Mouse (Mus musculus) right cerebral cortex, adult 18-20 months (tissue): ENCODE data around the gene Fam129b.
"Not testable (repeated sequence)": the region's sequence is repeated elsewhere in the genome, so short reads cannot be mapped to it uniquely, and the experiment has no call there.

Source experiments
- DNase-seq: peaks from one replicate; pipeline ENCODE4 v3.0.0; 2022; ENCODE audit warnings: mixed read lengths

Gene Fam129b

GRCm38 (mm10) chr2:32875675-32876489, at the start of gene Fam129b:
Fam129b (plus strand) TSS chr2:32876114.
- DNase-seq = peak; percentile 75

DNA sequence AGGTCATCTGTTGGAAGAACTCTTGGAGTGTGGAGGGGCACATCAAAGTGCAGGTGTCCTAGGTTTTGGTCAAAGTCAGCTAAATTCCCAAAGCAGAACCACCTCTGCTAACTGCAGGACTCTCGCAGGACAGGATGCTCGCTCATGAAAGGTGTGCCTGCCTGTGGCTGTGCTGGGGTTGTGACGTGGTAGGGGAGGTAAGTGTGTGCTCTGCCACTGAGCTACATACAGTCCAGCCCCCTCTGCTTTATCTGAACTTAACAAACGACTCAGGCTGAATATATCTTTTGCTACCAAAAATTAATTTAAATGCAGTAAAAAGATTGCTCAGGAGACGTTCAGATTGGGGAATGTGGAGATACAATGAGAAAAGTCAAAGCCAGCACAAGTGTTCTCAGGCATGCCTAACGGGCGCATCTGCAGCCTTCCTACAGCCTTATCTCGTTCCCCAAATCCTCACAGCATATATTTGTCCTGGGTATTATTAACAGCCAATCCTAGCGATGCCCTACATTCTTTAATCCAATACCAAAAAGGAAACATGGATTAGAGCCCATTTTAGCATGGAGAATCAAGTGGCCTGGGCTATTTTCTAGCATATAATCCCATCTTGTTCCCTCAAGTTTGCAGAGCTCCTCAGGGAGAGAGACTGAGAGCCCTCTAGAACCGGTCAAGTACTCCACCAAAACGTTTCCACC, 46.8 kb upstream of the Fam129b start:
- no peak for DNase-seq

DNA sequence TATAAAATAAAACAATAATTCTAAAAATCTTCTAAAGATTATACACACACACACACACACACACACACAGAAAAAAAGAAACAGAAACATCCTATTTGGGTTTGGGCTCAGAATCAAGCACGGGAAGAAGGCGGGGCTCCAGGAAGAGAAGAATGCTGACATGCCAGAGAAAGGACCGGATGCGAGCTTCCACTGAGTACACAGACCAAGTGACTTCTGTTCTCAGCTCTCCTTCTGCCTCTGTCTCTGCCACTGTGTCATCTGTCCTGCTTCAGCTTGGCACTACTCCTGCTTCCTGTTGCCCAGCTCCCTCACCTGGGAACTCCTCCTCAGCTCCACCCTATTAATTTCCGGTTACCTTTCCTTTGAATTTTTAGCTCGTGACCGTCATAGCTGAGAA, 41.4 kb upstream of the Fam129b start:
- no peak for DNase-seq

GRCm38 (mm10) chr2:32835588-32835987, 40.3 kb upstream of the Fam129b start:
- DNase-seq = no peak

GRCm38 (mm10) chr2:32838147-32838884, 37.6 kb upstream of the Fam129b start:
- DNase-seq = no peak

DNA sequence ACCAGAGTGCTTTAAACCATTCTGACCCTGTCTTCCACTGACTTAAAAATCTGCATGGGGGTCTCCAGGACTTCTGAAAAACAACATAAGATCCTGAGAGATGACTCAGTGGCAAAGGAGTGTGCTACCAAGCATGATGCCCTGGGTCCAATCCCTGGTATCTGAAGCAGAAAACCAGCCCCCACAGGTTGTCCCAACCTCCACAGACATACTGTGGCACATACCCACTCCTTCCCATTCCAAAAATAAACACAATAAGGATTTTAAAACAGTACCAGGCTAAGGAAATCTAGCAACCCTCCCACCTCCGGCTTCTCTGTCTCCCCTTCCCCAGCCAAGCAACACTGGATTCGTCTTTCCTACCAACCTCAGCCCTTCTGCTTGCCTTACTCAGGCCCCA, 36.7 kb upstream of the Fam129b start:
- DNase-seq = peak; percentile 35

DNA sequence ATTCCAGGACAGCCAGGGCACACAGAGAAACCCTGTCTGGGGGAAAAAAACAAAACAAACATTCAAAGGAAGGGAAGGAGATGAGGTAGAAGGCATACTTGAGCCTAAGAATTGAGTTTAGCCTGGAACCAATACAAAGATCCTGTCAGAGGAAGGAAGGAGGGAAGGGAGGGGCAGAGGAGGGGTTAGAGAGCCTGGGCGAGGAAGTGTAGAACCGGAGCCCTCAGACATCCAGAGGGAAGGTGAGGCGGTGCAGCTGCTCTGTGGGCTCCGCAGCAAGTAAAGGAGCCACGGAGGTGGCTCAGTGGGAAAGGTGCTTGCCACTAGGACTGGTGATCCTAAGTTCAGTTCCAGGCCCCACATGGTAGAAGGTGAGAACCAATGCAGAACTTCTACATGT, 34.8 kb upstream of the Fam129b start:
- DNase-seq = no peak

- no peak for DNase-seq
These were observed 33.4 kb upstream of the Fam129b start for GRCm38 (mm10) chr2:32842558-32842957.

DNA sequence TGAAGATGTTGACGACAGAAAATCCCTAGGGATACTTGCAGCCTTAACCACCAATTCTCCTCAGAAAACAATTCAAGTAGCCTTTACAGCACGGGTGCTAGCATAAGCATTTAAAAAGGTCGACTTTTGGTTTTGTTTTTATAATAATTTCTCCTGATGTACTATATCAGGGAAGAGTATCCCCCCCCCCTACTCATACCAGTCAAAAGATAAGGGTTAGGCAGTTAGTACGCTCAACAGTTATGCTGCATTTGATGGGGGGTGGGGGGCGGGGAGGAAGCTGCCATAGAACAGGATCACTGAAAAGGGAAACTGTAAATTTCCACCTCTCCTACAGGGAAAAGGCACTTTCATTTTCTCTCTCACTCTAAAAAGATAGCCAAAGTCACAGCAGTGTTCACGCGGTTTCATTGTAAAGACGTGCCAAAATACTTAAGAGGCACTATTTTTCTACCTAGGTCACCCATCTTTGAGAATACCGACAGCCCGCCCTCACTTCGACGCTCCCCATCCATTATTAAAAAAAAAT, 30.3 kb upstream of the Fam129b start:
- DNase-seq = no peak

DNA sequence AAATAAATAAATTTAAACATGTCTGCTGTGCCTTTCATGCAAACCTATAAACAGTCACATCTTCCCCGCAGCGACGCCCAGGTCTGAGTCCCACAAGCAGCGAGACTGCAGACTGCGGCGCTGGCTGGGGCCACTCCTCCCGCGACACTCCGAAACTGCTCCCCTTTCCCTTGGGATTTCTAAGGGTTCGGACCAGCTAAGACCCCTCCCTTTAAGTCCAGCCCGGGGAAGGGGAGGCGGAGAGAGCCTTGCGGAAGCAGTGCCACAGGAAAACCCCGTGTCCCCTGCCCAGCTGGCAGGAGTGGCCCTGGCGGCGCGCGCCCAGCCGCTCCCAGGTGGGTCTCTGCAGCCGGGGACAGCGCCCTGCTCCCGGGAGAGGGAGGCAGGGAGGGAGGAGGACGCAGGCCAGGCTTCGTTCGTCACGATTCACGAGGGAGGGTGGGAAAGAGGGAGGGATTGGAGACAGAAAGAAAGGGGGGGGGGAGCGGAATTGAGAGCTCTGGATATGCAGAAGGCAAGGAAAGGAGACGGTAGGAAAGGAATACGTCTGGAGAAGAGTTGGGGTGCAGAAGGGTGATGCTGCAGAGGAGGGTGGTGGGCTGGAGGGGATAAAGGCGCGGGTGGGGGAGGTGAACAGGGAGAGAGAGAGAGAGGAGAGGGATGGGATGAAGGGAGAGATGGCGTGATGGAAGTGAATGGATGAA, 29.7 kb upstream of the Fam129b start:
- peak; percentile 85 for DNase-seq

DNA sequence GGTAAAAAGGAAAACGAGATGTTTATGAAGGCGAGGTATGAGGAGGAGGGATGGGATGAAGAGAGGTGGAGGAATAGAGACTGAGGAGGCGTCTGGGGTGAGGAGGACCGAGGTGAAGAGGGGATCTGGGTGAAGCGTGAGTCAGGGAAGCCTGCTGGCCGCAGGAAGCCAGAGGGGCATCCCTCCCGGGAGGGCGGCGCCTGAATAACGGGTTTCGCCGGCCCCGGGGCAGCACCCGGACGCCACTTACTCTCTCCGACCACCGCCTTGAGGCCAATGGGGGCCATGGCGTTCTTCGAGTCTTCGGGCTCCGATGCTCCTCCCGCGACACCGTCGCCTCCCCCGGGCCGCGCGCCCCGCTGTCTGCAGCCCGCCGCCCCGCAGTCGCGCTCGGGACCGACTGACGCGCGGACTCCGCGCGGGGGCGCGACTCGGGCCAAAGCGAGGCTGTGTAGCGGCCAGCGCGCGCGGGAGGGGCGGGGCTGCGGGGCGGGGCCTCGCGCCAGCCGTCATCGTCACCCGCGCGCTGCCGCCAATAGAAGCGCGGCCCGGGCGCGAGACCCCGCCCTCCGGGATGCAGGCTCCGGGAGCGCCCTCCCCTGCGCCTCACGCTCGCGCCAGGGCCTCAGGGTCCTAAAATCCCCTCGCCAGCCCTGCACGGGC, 29.0 kb upstream of the Fam129b start, which contains the start of gene Stxbp1:
Gene Stxbp1, minus strand, starts transcription at position 441 of the 663 bp plus-strand sequence.
- peak; percentile 95 for DNase-seq

GRCm38 (mm10) chr2:32847468-32847821, 28.5 kb upstream of the Fam129b start:
- DNase-seq = no peak

DNA sequence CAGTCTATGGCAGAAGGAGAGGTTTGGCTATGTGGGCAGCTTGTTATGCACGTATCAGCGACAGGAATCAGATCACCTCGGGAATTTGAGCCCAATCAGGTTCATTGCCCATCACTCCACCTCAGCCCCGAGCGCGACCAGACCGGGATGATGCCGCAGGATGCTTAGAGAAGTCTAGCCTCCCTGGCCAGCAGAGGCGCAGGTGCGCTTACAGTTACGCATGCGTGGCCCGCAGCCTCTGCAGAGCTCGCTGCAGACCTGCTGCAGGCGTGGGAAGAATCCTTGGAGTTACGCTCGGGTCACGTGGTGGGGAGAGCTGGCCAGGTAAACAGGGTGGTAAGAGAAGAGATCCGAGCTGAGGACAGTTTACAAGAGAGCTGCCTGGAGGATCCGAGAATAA, 23.8 kb upstream of the Fam129b start:
- DNase-seq = peak; percentile 89

DNA sequence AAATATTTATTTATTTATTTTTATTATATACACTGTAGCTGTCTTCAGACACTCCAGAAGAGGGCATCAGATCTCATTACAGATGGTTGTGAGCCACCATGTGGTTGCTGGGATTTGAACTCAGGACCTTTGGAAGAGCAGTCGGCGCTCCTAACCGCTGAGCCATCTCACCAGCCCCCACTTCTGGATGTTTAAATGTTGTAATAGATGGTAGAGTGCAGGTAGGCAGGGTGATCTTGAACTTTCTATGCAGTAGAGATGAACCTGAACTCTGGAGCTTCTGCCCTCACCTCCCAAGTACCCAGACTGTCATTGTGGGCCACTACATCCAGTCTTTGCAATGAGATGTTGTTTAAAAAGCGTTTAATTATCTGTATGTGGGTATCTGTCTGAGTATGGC, 22.2 kb upstream of the Fam129b start:
- not testable (repeated sequence) for DNase-seq

- peak; percentile 86 for DNase-seq
These were observed 21.7 kb upstream of the Fam129b start for GRCm38 (mm10) chr2:32854206-32854605.

DNA sequence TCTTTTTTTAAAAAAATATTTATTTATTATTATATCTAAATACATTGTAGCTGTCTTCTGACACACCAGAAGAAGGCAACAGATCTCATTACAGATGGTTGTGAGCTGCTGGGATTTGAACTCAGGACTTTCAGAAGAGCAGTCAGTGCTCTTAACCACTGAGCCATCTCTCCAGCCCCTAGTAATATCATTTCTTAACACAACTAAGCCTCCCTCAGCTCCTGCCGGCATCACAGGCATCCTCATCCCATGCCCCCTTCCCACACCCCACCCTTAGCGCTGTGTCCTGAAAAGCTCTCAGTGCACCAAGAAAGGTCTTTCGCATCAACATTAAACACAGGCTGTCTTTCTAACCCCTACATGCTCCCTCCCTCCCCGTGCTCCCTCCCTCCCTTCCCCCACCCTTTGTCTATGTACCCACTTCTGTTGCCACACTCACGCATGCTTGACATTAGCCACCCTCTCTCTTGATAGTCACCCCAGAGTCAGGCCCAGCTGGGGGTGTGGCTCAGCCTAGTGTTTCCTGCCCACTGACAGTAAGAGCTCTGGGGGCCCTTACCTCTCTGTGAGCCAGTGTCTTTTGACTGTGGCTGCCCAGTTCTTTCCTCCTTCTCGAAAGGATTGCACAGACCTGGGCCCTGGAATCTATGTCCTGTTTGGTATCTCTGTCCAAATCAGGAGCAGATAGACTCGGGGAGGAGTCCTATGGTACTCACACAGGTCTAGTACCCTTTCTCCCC, 20.7 kb upstream of the Fam129b start:
- DNase-seq = no peak

GRCm38 (mm10) chr2:32855790-32856465, 20.0 kb upstream of the Fam129b start:
- DNase-seq = no peak

- peak; percentile 88 for DNase-seq
These were observed 18.3 kb upstream of the Fam129b start for GRCm38 (mm10) chr2:32857584-32857983.

DNA sequence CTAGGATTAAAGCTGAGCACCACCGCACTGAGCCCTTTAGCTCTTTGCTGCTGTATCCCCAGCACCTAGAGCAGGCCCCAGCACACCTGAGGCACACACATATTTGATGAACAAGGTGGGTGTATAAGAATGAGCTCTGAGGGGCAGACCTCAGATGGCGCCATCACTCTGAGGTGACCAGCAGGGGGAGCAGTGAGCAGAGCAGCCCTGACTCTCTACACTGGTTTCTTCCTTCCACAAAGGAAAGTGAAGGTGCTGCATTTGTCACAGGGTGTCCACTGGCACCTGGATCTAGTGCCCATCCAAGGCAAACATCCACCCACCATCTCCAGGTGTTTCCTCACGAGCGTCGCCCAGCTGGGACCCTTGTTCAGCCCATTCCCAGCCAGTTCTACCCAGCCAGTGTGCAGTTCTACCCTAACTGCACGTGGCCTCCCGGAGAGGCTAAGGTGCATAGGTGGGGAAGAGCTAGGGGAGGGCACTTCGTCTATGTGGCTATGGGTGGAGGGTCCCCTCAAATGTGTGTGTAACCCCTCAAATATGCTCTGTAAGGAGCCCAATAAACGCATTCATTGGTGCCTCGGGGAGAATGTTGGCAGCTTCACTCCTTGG, 16.8 kb upstream of the Fam129b start:
- no peak for DNase-seq

DNA sequence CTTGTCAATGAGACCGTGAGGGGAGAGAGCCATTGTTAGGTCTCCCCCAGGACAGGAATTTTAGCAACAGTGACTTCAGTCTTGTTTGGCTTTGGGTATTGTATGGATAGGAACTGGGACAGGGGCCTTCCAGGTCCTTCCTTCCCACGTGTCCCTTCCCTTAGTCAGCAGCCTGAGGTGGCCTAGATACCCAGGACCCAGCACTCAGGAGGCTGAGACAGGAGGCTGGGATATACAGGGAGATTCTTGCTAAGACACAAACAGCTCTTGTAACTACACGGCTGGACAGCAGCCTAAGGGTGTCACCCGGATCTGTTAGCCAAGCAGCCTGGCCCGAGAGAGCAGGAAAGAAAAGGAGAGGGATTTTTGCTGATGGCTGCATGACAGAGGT, 16.3 kb upstream of the Fam129b start:
- no peak for DNase-seq
